Mouse (Mus musculus) liver, embryonic 16.5 days (tissue): ENCODE measurements around the gene Sgpp2. TPM values are rescaled to one million over a fixed set of nuclear protein-coding genes. Genes with fewer than 3 reads are reported as not detected.
A peak's percentile ranks its signal among the peaks of the same experiment; 100 is the strongest.

Source experiments
- ATAC-seq: fragments of 200-750 bp; cut with Nextera tagmentation; 2 replicates; pipeline ENCODE4 v1.8.0; 2017; ENCODE audit warnings: low read depth, mild to moderate bottlenecking, moderate number of reproducible peaks, moderate library complexity
- H3K27ac ChIP-seq: fragments of 300-500 bp; sonication (generic); 2 replicates; pipeline ENCODE4 v1.5.1; 2014; ENCODE audit warnings: mild to moderate bottlenecking, low read length
- H3K27me3 ChIP-seq: fragments of 300-500 bp; sonication (generic); 2 replicates; pipeline ENCODE4 v1.6.1; 2014; ENCODE audit warnings: low read depth, low read length, mixed read lengths; ENCODE audit not compliant: control insufficient read depth, insufficient read depth
- H3K36me3 ChIP-seq: fragments of 300-500 bp; sonication (generic); 2 replicates; pipeline ENCODE4 v1.6.1; 2014; ENCODE audit warnings: mild to moderate bottlenecking; ENCODE audit not compliant: control insufficient read depth, insufficient read depth
- H3K4me1 ChIP-seq: fragments of 300-500 bp; sonication (generic); 2 replicates; pipeline ENCODE4 v1.6.1; 2014; ENCODE audit warnings: low read depth, low read length, mixed read lengths; ENCODE audit not compliant: control insufficient read depth
- H3K4me2 ChIP-seq: fragments of 300-500 bp; sonication (generic); 2 replicates; pipeline ENCODE4 v1.6.1; 2014; ENCODE audit warnings: low read depth, low read length, mixed read lengths
- H3K4me3 ChIP-seq: fragments of 300-500 bp; sonication (generic); 2 replicates; pipeline ENCODE4 v1.5.1; 2014; ENCODE audit warnings: low read depth, mild to moderate bottlenecking, low read length
- H3K9ac ChIP-seq: fragments of 300-500 bp; sonication (generic); 2 replicates; pipeline ENCODE4 v1.6.1; 2014; ENCODE audit warnings: low read depth, low read length
- H3K9me3 ChIP-seq: fragments of 300-500 bp; sonication (generic); replicated peaks from 2 replicates; pipeline ENCODE4 v1.6.1; 2016; ENCODE audit warnings: low read length; ENCODE audit not compliant: control insufficient read depth
- WGBS: fragments of 180-500 bp; shearing (Covaris S2); extraction: QIAGEN DNeasy Blood & Tissue Kit; methylation state at CpG from one replicate; pipeline ENCODE4 v1.1.7; 2014; ENCODE audit not compliant: insufficient replicate concordance; 5-methylcytosine and 5-hydroxymethylcytosine counted together
- polyA plus RNA-seq: library from polyadenylated mRNA; unstranded; fragments of >200 nt; fragmentation: Nextera tagmentation; extraction: Ambion mirVana; gene quantifications from 2 replicates; pipeline ENCODE4 v1.2.1, GENCODE M21; 2015

The Sgpp2 gene
- polyA plus RNA-seq, 1 experiment from 2014 or later = 0.35 TPM

- Histone ChIP-seq H3K4me2 (no peak overlapping the region), H3K4me1 (no peaks in the 10 kb centered on the region), H3K27ac (no peak overlapping the region), H3K27me3 (no peaks in the 10 kb centered on the region), H3K4me3 (no peak overlapping the region), H3K9me3 (no peaks in the 10 kb centered on the region), H3K9ac (no peak overlapping the region), H3K36me3 (no peaks in the 10 kb centered on the region)
- ATAC-seq = no peak
- 76% methylated on average over 4 of the region's 4 CpGs for WGBS
Observed at GRCm38 (mm10) chr1:78401413-78401812, 91.3 kb downstream of the Sgpp2 start.

- WGBS = 75% methylated on average over 2 of the region's 2 CpGs
- no peaks in the 10 kb centered on the region for H3K36me3 ChIP-seq
- H3K9me3 ChIP-seq = no peaks in the 10 kb centered on the region
- no peaks in the 10 kb centered on the region for H3K4me1 ChIP-seq
- no peak overlapping the region for H3K4me2 ChIP-seq
- no peaks in the 10 kb centered on the region for H3K27me3 ChIP-seq
- H3K4me3 ChIP-seq = no peak overlapping the region
- ATAC-seq = no peak
- H3K27ac ChIP-seq = no peak overlapping the region
- no peak overlapping the region for H3K9ac ChIP-seq
Observed at GRCm38 (mm10) chr1:78409396-78409795, 99.3 kb downstream of the Sgpp2 start.

- ATAC-seq = peak; percentile 39
- Histone ChIP-seq H3K27ac (no peak overlapping the region), H3K9ac (no peak overlapping the region), H3K36me3 (peaks cover under 1% of the 10 kb centered on the region; the same call in 1 of the 2 replicates), H3K27me3 (no peaks in the 10 kb centered on the region), H3K4me3 (no peak overlapping the region), H3K4me2 (no peak overlapping the region), H3K4me1 (no peaks in the 10 kb centered on the region), H3K9me3 (no peaks in the 10 kb centered on the region)
- WGBS = 19% methylated on average over 7 of the region's 7 CpGs
Observed at GRCm38 (mm10) chr1:78412668-78413067, 102.5 kb downstream of the Sgpp2 start.

GRCm38 (mm10) chr1:78414421-78414820 lies 104.3 kb downstream of the Sgpp2 start:
- Histone ChIP-seq H3K27me3 (no peaks in the 10 kb centered on the region), H3K4me1 (no peaks in the 10 kb centered on the region), H3K36me3 (peaks cover 3% of the 10 kb centered on the region), H3K4me2 (no peak overlapping the region), H3K9ac (no peak overlapping the region), H3K4me3 (no peak overlapping the region), H3K27ac (no peak overlapping the region), H3K9me3 (no peaks in the 10 kb centered on the region)
- 77% methylated on average over 5 of the region's 5 CpGs for WGBS
- ATAC-seq = no peak

GRCm38 (mm10) chr1:78417154-78417911 lies 107.2 kb downstream of the Sgpp2 start:
- Histone ChIP-seq H3K4me2 (no peak overlapping the region), H3K9ac (no peak overlapping the region), H3K4me1 (no peaks in the 10 kb centered on the region), H3K4me3 (no peak overlapping the region), H3K9me3 (no peaks in the 10 kb centered on the region), H3K36me3 (peaks cover 3% of the 10 kb centered on the region), H3K27me3 (no peaks in the 10 kb centered on the region), H3K27ac (no peak overlapping the region)
- WGBS = 79% methylated on average over 9 of the region's 9 CpGs
- no peak for ATAC-seq

- Histone ChIP-seq H3K27ac (no peak overlapping the region), H3K4me2 (no peak overlapping the region), H3K4me3 (no peak overlapping the region), H3K9me3 (no peaks in the 10 kb centered on the region), H3K27me3 (no peaks in the 10 kb centered on the region), H3K4me1 (no peaks in the 10 kb centered on the region), H3K9ac (no peak overlapping the region), H3K36me3 (peaks cover 3% of the 10 kb centered on the region)
- no peak for ATAC-seq
- WGBS = 65% methylated on average over 4 of the region's 4 CpGs
Observed at GRCm38 (mm10) chr1:78419593-78419992, 109.4 kb downstream of the Sgpp2 start.

- Histone ChIP-seq H3K27ac (no peak overlapping the region), H3K4me1 (no peaks in the 10 kb centered on the region; the same call in 1 of the 2 replicates), H3K4me2 (no peak overlapping the region), H3K4me3 (no peak overlapping the region), H3K9me3 (no peaks in the 10 kb centered on the region), H3K9ac (no peak overlapping the region), H3K36me3 (peaks cover 3% of the 10 kb centered on the region), H3K27me3 (no peaks in the 10 kb centered on the region)
- 86% methylated on average over 6 of the region's 6 CpGs for WGBS
- no peak for ATAC-seq
Observed at GRCm38 (mm10) chr1:78420271-78420670, 110.1 kb downstream of the Sgpp2 start.

- Histone ChIP-seq H3K27ac (no peak overlapping the region), H3K36me3 (peaks cover 3% of the 10 kb centered on the region), H3K4me2 (no peak overlapping the region), H3K27me3 (no peaks in the 10 kb centered on the region), H3K4me1 (no peaks in the 10 kb centered on the region; the same call in 1 of the 2 replicates), H3K9me3 (no peaks in the 10 kb centered on the region), H3K4me3 (no peak overlapping the region), H3K9ac (no peak overlapping the region)
- ATAC-seq = no peak
- 88% methylated on average over 5 of the region's 5 CpGs for WGBS
Observed at GRCm38 (mm10) chr1:78421749-78422148, 111.6 kb downstream of the Sgpp2 start.

GRCm38 (mm10) chr1:78422576-78422975 lies 112.4 kb downstream of the Sgpp2 start:
- no peaks in the 10 kb centered on the region; the same call in 1 of the 2 replicates for H3K4me1 ChIP-seq
- H3K9me3 ChIP-seq = no peaks in the 10 kb centered on the region
- no peak overlapping the region for H3K4me3 ChIP-seq
- H3K36me3 ChIP-seq = peaks cover 3% of the 10 kb centered on the region
- no peaks in the 10 kb centered on the region for H3K27me3 ChIP-seq
- no peak overlapping the region for H3K4me2 ChIP-seq
- H3K27ac ChIP-seq = no peak overlapping the region
- 63% methylated on average over 2 of the region's 2 CpGs for WGBS
- H3K9ac ChIP-seq = no peak overlapping the region
- no peak for ATAC-seq
